Mouse (Mus musculus) stomach, postnatal 0 days (tissue): Measurements from ENCODE around the gene Nxph4.
A peak's percentile ranks its signal among the peaks of the same experiment; 100 is the strongest.

Experiments
- CTCF ChIP-seq: IDR thresholded peaks from 2 replicates; pipeline ENCODE4 v1.5.1; 2016; ENCODE audit warnings: antibody characterized with exemption, low read depth, mild to moderate bottlenecking, moderate library complexity
- EP300 ChIP-seq: optimal IDR thresholded peaks from 2 replicates; pipeline ENCODE3; 2016; ENCODE audit warnings: antibody characterized with exemption

DNA sequence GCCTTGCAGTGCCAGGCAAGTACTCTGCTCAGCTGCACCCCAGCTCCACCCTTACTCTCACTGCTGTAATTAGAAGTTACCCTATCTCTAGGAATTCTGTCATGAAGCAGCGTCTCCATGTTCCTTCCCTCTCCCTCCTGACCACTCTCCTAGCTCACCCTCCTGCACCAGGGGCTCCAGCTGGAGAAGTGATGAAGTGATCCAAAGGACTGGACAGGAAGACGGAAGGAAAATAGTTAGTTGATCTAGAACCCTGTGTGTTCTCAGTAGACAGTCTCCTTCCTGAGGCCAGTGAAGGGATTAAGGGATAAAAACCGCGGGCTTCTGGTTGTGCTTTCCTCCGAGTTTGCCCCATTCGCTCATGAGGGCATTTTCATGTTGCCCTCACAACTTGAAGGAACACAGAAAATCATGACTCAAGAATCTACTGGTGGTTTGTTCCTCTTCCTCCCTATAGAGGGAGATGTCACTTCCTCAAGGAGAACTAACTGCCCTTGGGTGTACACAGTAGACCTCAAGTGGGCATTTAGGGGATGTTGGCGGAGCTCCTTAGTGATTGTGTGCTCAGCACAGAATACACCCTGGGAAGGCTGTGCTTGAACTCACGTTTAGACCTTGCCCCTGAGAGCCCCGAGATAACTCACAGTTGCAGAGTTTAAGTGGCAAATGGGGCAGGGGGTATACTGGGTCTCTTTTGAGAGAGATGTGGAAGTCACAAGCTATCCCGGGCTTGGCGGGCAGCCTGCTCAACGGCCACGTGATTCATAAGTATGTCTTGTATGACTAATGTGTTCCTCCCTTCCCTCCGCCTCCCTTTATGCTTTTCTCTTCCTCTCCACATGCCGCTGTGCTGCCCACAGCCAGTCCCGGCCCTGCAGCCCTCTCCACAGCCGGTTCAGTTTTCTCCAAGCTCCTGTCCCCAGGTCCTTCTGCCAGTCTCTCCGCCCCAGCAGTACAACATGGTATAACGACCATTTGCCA is 53.2 kb downstream of the Nxph4 start:
- TF ChIP-seq CTCF (peak; percentile 20; the same call in 1 of the 2 replicates), EP300 (no peak)
